Mouse (Mus musculus): ENCODE measurements around the gene Psmb8. TPM values are rescaled to one million over a fixed set of nuclear protein-coding genes. Genes with fewer than 3 reads are reported as not detected.

Psmb8 gene
- polyA plus RNA-seq, 1 experiment from 2014 or later, result 1.7 TPM

GRCm38 (mm10) chr17:34244656-34245055, 47.1 kb downstream of the Psmb8 start:
- H3K36me3 ChIP-seq (replicated peaks), result no peaks in the 10 kb centered on the region
- H3K9me3 ChIP-seq, result 0 out of 2 replicates have a peak, but pooled peaks cover 5% of the 10 kb centered on the region
- no peak overlapping the region for H3K4me3 ChIP-seq
- H3K27me3 ChIP-seq (replicated peaks; ENCODE audit: low read depth, poor library complexity, severe bottlenecking), result no peaks in the 10 kb centered on the region
- DNase-seq (ENCODE audit: low spot score), result no peak
- WGBS, result 74% methylated on average over 4 of the region's 4 CpGs
- H3K27ac ChIP-seq (replicated peaks), result no peak overlapping the region
- H3K4me1 ChIP-seq, result no peaks in the 10 kb centered on the region

GRCm38 (mm10) chr17:34247047-34247446, 49.5 kb downstream of the Psmb8 start:
- 84% methylated on average over 3 of the region's 3 CpGs for WGBS
- Histone ChIP-seq H3K36me3 (replicated peaks) (no peaks in the 10 kb centered on the region), H3K27me3 (replicated peaks; ENCODE audit: low read depth, poor library complexity, severe bottlenecking) (no peaks in the 10 kb centered on the region)

GRCm38 (mm10) chr17:34248764-34249163, 51.2 kb downstream of the Psmb8 start:
- Histone ChIP-seq H3K9me3 (no peaks in the 10 kb centered on the region), H3K4me1 (no peaks in the 10 kb centered on the region), H3K27ac (replicated peaks) (no peak overlapping the region), H3K4me3 (no peak overlapping the region), H3K27me3 (replicated peaks; ENCODE audit: low read depth, poor library complexity, severe bottlenecking) (no peaks in the 10 kb centered on the region), H3K36me3 (replicated peaks) (no peaks in the 10 kb centered on the region)
- DNase-seq (ENCODE audit: low spot score), result no peak
- WGBS, result 67% methylated on average over 2 of the region's 2 CpGs

More at GRCm38 (mm10) chr17:34247047-34247446, 49.5 kb downstream of the Psmb8 start:
- H3K27ac ChIP-seq (replicated peaks), result no peak overlapping the region
- no peaks in the 10 kb centered on the region for H3K9me3 ChIP-seq
- DNase-seq (ENCODE audit: low spot score), result no peak
- H3K4me3 ChIP-seq, result no peak overlapping the region
- no peaks in the 10 kb centered on the region for H3K4me1 ChIP-seq

GRCm38 (mm10) chr17:34249361-34249760, 51.8 kb downstream of the Psmb8 start:
- Histone ChIP-seq H3K27me3 (replicated peaks; ENCODE audit: low read depth, poor library complexity, severe bottlenecking) (no peaks in the 10 kb centered on the region), H3K4me1 (no peaks in the 10 kb centered on the region), H3K9me3 (no peaks in the 10 kb centered on the region), H3K36me3 (replicated peaks) (no peaks in the 10 kb centered on the region), H3K27ac (replicated peaks) (no peak overlapping the region), H3K4me3 (no peak overlapping the region)
- WGBS, result 47% methylated on average over 3 of the region's 3 CpGs
- DNase-seq (ENCODE audit: low spot score), result no peak

- Histone ChIP-seq H3K4me1 (no peaks in the 10 kb centered on the region), H3K4me3 (no peak overlapping the region), H3K9me3 (no peaks in the 10 kb centered on the region), H3K36me3 (replicated peaks) (no peaks in the 10 kb centered on the region), H3K27me3 (replicated peaks; ENCODE audit: low read depth, poor library complexity, severe bottlenecking) (no peaks in the 10 kb centered on the region), H3K27ac (replicated peaks) (no peak overlapping the region)
- 20% methylated on average over 4 of the region's 4 CpGs for WGBS
- DNase-seq (ENCODE audit: low spot score), result peak; percentile 50
Observed at GRCm38 (mm10) chr17:34249878-34250277, 52.4 kb downstream of the Psmb8 start.

Other genes starting within 250 kb of the Psmb8 start
- gene B3galt4, start 246.2 kb upstream of the Psmb8 start, polyA plus RNA-seq (2016; fragmentation: Nextera tagmentation; extraction: Ambion mirVana), result 3.6 and 4.5 TPM in 2 replicates
- 48.2 and 51.5 TPM in 2 replicates for gene Vps52, start 241.9 kb upstream of the Psmb8 start, polyA plus RNA-seq (2016; fragmentation: Nextera tagmentation; extraction: Ambion mirVana)
- 1,569 and 1,593 TPM in 2 replicates for gene Rps18, start 241.7 kb upstream of the Psmb8 start, polyA plus RNA-seq (2016; fragmentation: Nextera tagmentation; extraction: Ambion mirVana)
- 8.4 and 13.4 TPM in 2 replicates for gene H2-K1, start 197.4 kb upstream of the Psmb8 start, polyA plus RNA-seq (2016; fragmentation: Nextera tagmentation; extraction: Ambion mirVana)
- gene Ring1, start 173.0 kb upstream of the Psmb8 start, polyA plus RNA-seq (2016; fragmentation: Nextera tagmentation; extraction: Ambion mirVana), result 11.0 and 11.6 TPM in 2 replicates
- 41.4 and 44.8 TPM in 2 replicates for gene H2-Ke6, start 169.7 kb upstream of the Psmb8 start, polyA plus RNA-seq (2016; fragmentation: Nextera tagmentation; extraction: Ambion mirVana)
- gene Slc39a7, start 166.0 kb upstream of the Psmb8 start, polyA plus RNA-seq (2016; fragmentation: Nextera tagmentation; extraction: Ambion mirVana), result 167 and 177 TPM in 2 replicates
- gene Rxrb, start 165.9 kb upstream of the Psmb8 start, polyA plus RNA-seq (2016; fragmentation: Nextera tagmentation; extraction: Ambion mirVana), result 44.7 and 47.9 TPM in 2 replicates
- 1.0 and 1.2 TPM in 2 replicates for gene Col11a2, start 158.3 kb upstream of the Psmb8 start, polyA plus RNA-seq (2016; fragmentation: Nextera tagmentation; extraction: Ambion mirVana)
- gene H2-Oa, start 105.4 kb upstream of the Psmb8 start, polyA plus RNA-seq (2016; fragmentation: Nextera tagmentation; extraction: Ambion mirVana), result 0.31 and 0.69 TPM in 2 replicates
- gene H2-DMa, start 78.2 kb upstream of the Psmb8 start, polyA plus RNA-seq (2016; fragmentation: Nextera tagmentation; extraction: Ambion mirVana), result 4.2 and 4.8 TPM in 2 replicates
- 141 and 144 TPM in 2 replicates for gene Brd2, start 75.1 kb upstream of the Psmb8 start, polyA plus RNA-seq (2016; fragmentation: Nextera tagmentation; extraction: Ambion mirVana)
- 0.17 and 0.28 TPM in 2 replicates for gene H2-DMb2, start 54.4 kb upstream of the Psmb8 start, polyA plus RNA-seq (2016; fragmentation: Nextera tagmentation; extraction: Ambion mirVana)
- 0.52 and 0.55 TPM in 2 replicates for gene H2-DMb1, start 44.6 kb upstream of the Psmb8 start, polyA plus RNA-seq (2016; fragmentation: Nextera tagmentation; extraction: Ambion mirVana)
- gene Tap1, start 10.2 kb upstream of the Psmb8 start, polyA plus RNA-seq (2016; fragmentation: Nextera tagmentation; extraction: Ambion mirVana), result 2.8 and 2.9 TPM in 2 replicates
- gene Psmb9, start 10.0 kb upstream of the Psmb8 start, polyA plus RNA-seq (2016; fragmentation: Nextera tagmentation; extraction: Ambion mirVana), result 0.57 and 0.93 TPM in 2 replicates
- gene Tap2, start 5.8 kb downstream of the Psmb8 start, polyA plus RNA-seq (2016; fragmentation: Nextera tagmentation; extraction: Ambion mirVana), result 0.56 and 1.1 TPM in 2 replicates
- gene H2-Ob, start 41.2 kb downstream of the Psmb8 start, polyA plus RNA-seq (2016; fragmentation: Nextera tagmentation; extraction: Ambion mirVana), result not detected in 2 replicates
- gene H2-Ab1, start 60.0 kb downstream of the Psmb8 start, polyA plus RNA-seq (2016; fragmentation: Nextera tagmentation; extraction: Ambion mirVana), result 5.5 and 7.2 TPM in 2 replicates
- not detected in 2 replicates for gene H2-Aa, start 90.1 kb downstream of the Psmb8 start, polyA plus RNA-seq (2016; fragmentation: Nextera tagmentation; extraction: Ambion mirVana)
- 1.2 and 1.3 TPM in 2 replicates for gene H2-Eb1, start 108.1 kb downstream of the Psmb8 start, polyA plus RNA-seq (2016; fragmentation: Nextera tagmentation; extraction: Ambion mirVana)
- 0.04 TPM in 1 of 2 replicates, not detected in the other for gene H2-Eb2, start 127.9 kb downstream of the Psmb8 start, polyA plus RNA-seq (2016; fragmentation: Nextera tagmentation; extraction: Ambion mirVana)
- gene Btnl2, start 157.1 kb downstream of the Psmb8 start, polyA plus RNA-seq (2016; fragmentation: Nextera tagmentation; extraction: Ambion mirVana), result 0.08 TPM in 1 of 2 replicates, not detected in the other
- not detected in 2 replicates for gene Btnl1, start 179.4 kb downstream of the Psmb8 start, polyA plus RNA-seq (2016; fragmentation: Nextera tagmentation; extraction: Ambion mirVana)
- gene BC051142, start 201.1 kb downstream of the Psmb8 start, polyA plus RNA-seq (2016; fragmentation: Nextera tagmentation; extraction: Ambion mirVana), result 0.88 and 1.4 TPM in 2 replicates